Mouse (Mus musculus) stomach, postnatal 0 days (tissue): Measurements from ENCODE around the gene Necab2. TPM values are rescaled to one million over a fixed set of nuclear protein-coding genes. Genes with fewer than 3 reads are reported as not detected.

ENCODE experiments used
- ATAC-seq: fragments of 200-750 bp; cut with Nextera tagmentation; 2 replicates; pipeline ENCODE4 v1.8.0; 2017; ENCODE audit not compliant: low FRiP score, low TSS enrichment
- DNase-seq: peaks from one replicate; pipeline ENCODE4 v3.0.0-alpha.2; 2016; ENCODE audit warnings: low spot score
- H3K27ac ChIP-seq: fragments of 300-500 bp; sonication (generic); replicated peaks from 2 replicates; pipeline ENCODE4 v1.5.1; 2014; ENCODE audit warnings: mild to moderate bottlenecking, control low read depth
- H3K27me3 ChIP-seq: fragments of 300-500 bp; sonication (generic); 2 replicates; pipeline ENCODE4 v1.6.1; 2014; ENCODE audit warnings: low read length; ENCODE audit not compliant: control insufficient read depth, insufficient read depth
- H3K36me3 ChIP-seq: fragments of 300-500 bp; sonication (generic); 2 replicates; pipeline ENCODE4 v1.6.1; 2014; ENCODE audit warnings: low read length, mixed read lengths; ENCODE audit not compliant: control insufficient read depth, insufficient read depth
- H3K4me1 ChIP-seq: fragments of 300-500 bp; sonication (generic); replicated peaks from 2 replicates; pipeline ENCODE4 v1.6.1; 2014; ENCODE audit warnings: antibody characterized with exemption; ENCODE audit not compliant: control insufficient read depth, insufficient read depth
- H3K4me2 ChIP-seq: fragments of 300-500 bp; sonication (generic); replicated peaks from 2 replicates; pipeline ENCODE4 v1.6.1; 2014; ENCODE audit warnings: low read depth, mild to moderate bottlenecking, control low read depth, moderate library complexity
- H3K4me3 ChIP-seq: fragments of 300-500 bp; sonication (generic); 2 replicates; pipeline ENCODE4 v1.5.1; 2014; ENCODE audit warnings: low read depth, low read length, control low read depth
- H3K9ac ChIP-seq: fragments of 300-500 bp; sonication (generic); 2 replicates; pipeline ENCODE4 v1.6.1; 2014; ENCODE audit warnings: mild to moderate bottlenecking, low read length, control low read depth, mixed read lengths
- H3K9me3 ChIP-seq: fragments of 300-500 bp; sonication (generic); 2 replicates; pipeline ENCODE4 v1.6.1; 2016; ENCODE audit warnings: low read length; ENCODE audit not compliant: control insufficient read depth
- CTCF ChIP-seq: IDR thresholded peaks from 2 replicates; pipeline ENCODE4 v1.5.1; 2016; ENCODE audit warnings: antibody characterized with exemption, low read depth, mild to moderate bottlenecking, moderate library complexity
- EP300 ChIP-seq: optimal IDR thresholded peaks from 2 replicates; pipeline ENCODE3; 2016; ENCODE audit warnings: antibody characterized with exemption
- WGBS: fragments of 180-500 bp; shearing (Covaris S2); extraction: QIAGEN DNeasy Blood & Tissue Kit; methylation state at CpG from one replicate; pipeline ENCODE4 v1.1.7; 2014; 5-methylcytosine and 5-hydroxymethylcytosine counted together
- polyA plus RNA-seq: library from polyadenylated mRNA; unstranded; fragments of >200 nt; fragmentation: Nextera tagmentation; extraction: Ambion mirVana; gene quantifications from 2 replicates; pipeline ENCODE4 v1.2.1, GENCODE M21; 2015

Gene Necab2
- polyA plus RNA-seq, 1 experiment from 2014 or later, result 1.6 TPM

GRCm38 (mm10) chr8:119430690-119431089 lies 15.8 kb upstream of the Necab2 start:
- no peaks in the 10 kb centered on the region for H3K36me3 ChIP-seq
- no peaks in the 10 kb centered on the region for H3K27me3 ChIP-seq
- H3K9ac ChIP-seq, result no peak overlapping the region
- no peak overlapping the region for H3K4me2 ChIP-seq
- WGBS, result 79% methylated on average over 7 of the region's 7 CpGs
- peaks cover 6% of the 10 kb centered on the region; the same call in 1 of the 2 replicates for H3K4me1 ChIP-seq
- TF ChIP-seq CTCF (no peak), EP300 (no peak)
- H3K27ac ChIP-seq, result no peak overlapping the region
- DNase-seq, result no peak
- no peaks in the 10 kb centered on the region for H3K9me3 ChIP-seq
- no peak for ATAC-seq
- H3K4me3 ChIP-seq, result no peak overlapping the region

- H3K27me3 ChIP-seq, result no peaks in the 10 kb centered on the region
- no peaks in the 10 kb centered on the region for H3K9me3 ChIP-seq
- H3K4me2 ChIP-seq, result no peak overlapping the region
- H3K27ac ChIP-seq, result no peak overlapping the region
- H3K36me3 ChIP-seq, result no peaks in the 10 kb centered on the region
- no peak for TF ChIP-seq EP300
- no peak for TF ChIP-seq CTCF
- H3K4me1 ChIP-seq, result peaks cover 11% of the 10 kb centered on the region; the same call in 1 of the 2 replicates
- no peak overlapping the region for H3K4me3 ChIP-seq
- ATAC-seq (no peak), DNase-seq (no peak)
- 49% methylated on average over 3 of the region's 3 CpGs for WGBS
- H3K9ac ChIP-seq, result no peak overlapping the region
Measured at GRCm38 (mm10) chr8:119432372-119432771, 14.1 kb upstream of the Necab2 start.

- TF ChIP-seq CTCF (no peak), EP300 (no peak)
- 87% methylated on average over 13 of the region's 13 CpGs for WGBS
- ATAC-seq, result no peak
Measured at GRCm38 (mm10) chr8:119433582-119434174, 12.8 kb upstream of the Necab2 start, which contains the start of gene Osgin1. Osgin1 (plus strand) TSS chr8:119434124.

GRCm38 (mm10) chr8:119434569-119434968 lies 11.9 kb upstream of the Necab2 start:
- no peaks in the 10 kb centered on the region for H3K36me3 ChIP-seq
- 64% methylated on average over 6 of the region's 6 CpGs for WGBS
- no peak overlapping the region for H3K4me2 ChIP-seq
- no peak overlapping the region for H3K4me3 ChIP-seq
- no peaks in the 10 kb centered on the region for H3K9me3 ChIP-seq
- no peak for TF ChIP-seq CTCF
- TF ChIP-seq EP300, result no peak
- H3K4me1 ChIP-seq, result peaks cover 5% of the 10 kb centered on the region; the same call in 1 of the 2 replicates
- no peak for DNase-seq
- no peak overlapping the region for H3K9ac ChIP-seq
- ATAC-seq, result no peak
- no peaks in the 10 kb centered on the region for H3K27me3 ChIP-seq
- no peak overlapping the region for H3K27ac ChIP-seq

More at GRCm38 (mm10) chr8:119433582-119434174, 12.8 kb upstream of the Necab2 start, which contains the start of gene Osgin1:
- no peaks in the 10 kb centered on the region for H3K27me3 ChIP-seq
- no peak within 1 kb of the TSS for H3K9ac ChIP-seq
- no peaks in the 10 kb centered on the region for H3K9me3 ChIP-seq
- no peak within 1 kb of the TSS for H3K4me3 ChIP-seq
- no peak within 1 kb of the TSS for H3K4me2 ChIP-seq
- no peaks in the 10 kb centered on the region for H3K36me3 ChIP-seq
- DNase-seq, result no peak
- no peak within 1 kb of the TSS for H3K27ac ChIP-seq
- peaks cover 5% of the 10 kb centered on the region; the same call in 1 of the 2 replicates for H3K4me1 ChIP-seq

DNA sequence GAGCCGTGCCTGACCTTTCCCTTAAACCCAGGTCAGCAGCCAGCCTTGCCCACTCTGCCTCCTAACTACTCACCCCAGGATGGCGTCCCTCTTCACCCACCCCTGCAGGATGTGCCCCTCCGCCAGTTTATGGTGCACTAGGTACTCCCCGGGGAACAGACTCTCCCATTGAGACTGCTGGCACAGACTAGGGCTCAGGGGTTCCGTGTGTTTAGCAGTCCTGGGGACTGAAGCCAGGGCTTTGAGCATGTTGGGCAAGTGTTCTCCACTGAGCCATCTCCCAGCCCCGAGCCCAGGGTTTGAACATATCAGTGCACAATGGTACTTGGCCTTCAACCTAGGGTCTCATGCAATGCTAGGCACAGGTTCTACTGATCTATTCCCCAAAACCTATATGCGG lies 11.0 kb upstream of the Necab2 start:
- Histone ChIP-seq H3K4me1 (peaks cover 5% of the 10 kb centered on the region; the same call in 1 of the 2 replicates), H3K4me3 (no peak overlapping the region), H3K27ac (no peak overlapping the region), H3K36me3 (no peaks in the 10 kb centered on the region), H3K4me2 (no peak overlapping the region), H3K9me3 (no peaks in the 10 kb centered on the region), H3K27me3 (no peaks in the 10 kb centered on the region), H3K9ac (no peak overlapping the region)
- TF ChIP-seq CTCF (no peak), EP300 (no peak)
- WGBS, result 90% methylated on average over 7 of the region's 7 CpGs
- no peak for ATAC-seq
- DNase-seq, result no peak

- ATAC-seq (no peak), DNase-seq (no peak)
- no peak overlapping the region for H3K9ac ChIP-seq
- H3K36me3 ChIP-seq, result no peaks in the 10 kb centered on the region
- 75% methylated on average over 10 of the region's 10 CpGs for WGBS
- no peak overlapping the region for H3K4me3 ChIP-seq
- no peaks in the 10 kb centered on the region for H3K9me3 ChIP-seq
- no peak for TF ChIP-seq CTCF
- H3K27me3 ChIP-seq, result no peaks in the 10 kb centered on the region
- peaks cover 9% of the 10 kb centered on the region; the same call in 1 of the 2 replicates for H3K4me1 ChIP-seq
- H3K27ac ChIP-seq, result peak overlapping the region; percentile 45
- H3K4me2 ChIP-seq, result no peak overlapping the region
Measured at GRCm38 (mm10) chr8:119436331-119436730, 10.2 kb upstream of the Necab2 start.
